Comparison of ENCODE assay signal across 12 mouse cellular contexts in genomic region chr14:120909396-120909795, GRCm38 (mm10). TPM values are rescaled to one million over a fixed set of nuclear protein-coding genes. Genes with fewer than 3 reads are reported as not detected.
DNase-seq lines count a peak whose midpoint lies in the region; ATAC-seq and TF ChIP-seq lines count a peak whose summit lies in the region.
"Had no signal": no experiment of that assay in that cellular context is flagged by ENCODE, and none has a peak within 500 bp of the region (broad histone marks: within the 10 kb centered on the region; RNA-seq: fewer than 3 reads in every experiment).

No protein-coding gene starts in this region.

- no peaks in the 10 kb centered on the region for H3K36me3 ChIP-seq in heart, embryonic 11.5 days (ENCODE audit: control insufficient read depth, insufficient read depth, low read length)
- H3K36me3 ChIP-seq in ES-Bruce4 (ENCODE audit: control insufficient read depth, insufficient read depth, low read length, poor library complexity, severe bottlenecking), result peaks cover 5% of the 10 kb centered on the region; the same call in 1 of the 2 replicates
- H3K36me3 ChIP-seq in hindbrain, embryonic 13.5 days, result no peaks in the 10 kb centered on the region
- H3K36me3 ChIP-seq: forebrain, embryonic 15.5 days; intestine, embryonic 15.5 days; neural tube, embryonic 13.5 days had no signal

- ATAC-seq in heart, embryonic 11.5 days (replicated peaks; ENCODE audit: insufficient number of reproducible peaks, low FRiP score, low TSS enrichment), result no peak
- ATAC-seq in hindbrain, embryonic 13.5 days (ENCODE audit: low FRiP score), result no peak
- ATAC-seq: intestine, embryonic 15.5 days had no signal

- H3K9ac ChIP-seq in heart, embryonic 11.5 days (ENCODE audit: low read depth, low read length), result no peak overlapping the region
- 0 out of 2 replicates have a peak overlapping the region, but pooled peaks have one; percentile 84 for H3K9ac ChIP-seq in ES-Bruce4 (ENCODE audit: low read depth, poor library complexity, severe bottlenecking)
- H3K9ac ChIP-seq in hindbrain, embryonic 13.5 days, result no peak overlapping the region

- peaks cover 9% of the 10 kb centered on the region for H3K4me1 ChIP-seq in heart, embryonic 11.5 days (ENCODE audit: control insufficient read depth, insufficient read depth, low read length)
- peaks cover 2% of the 10 kb centered on the region for H3K4me1 ChIP-seq in ES-Bruce4 (ENCODE audit: control insufficient read depth, insufficient read depth, low read length)
- peaks cover 19% of the 10 kb centered on the region for H3K4me1 ChIP-seq in hindbrain, embryonic 13.5 days (replicated peaks)

- no peak for TF ChIP-seq POLR2A in ES-Bruce4 (IDR thresholded peaks at IDR 0.05; ENCODE audit: insufficient read depth, low read length)

- TF ChIP-seq EP300 in ES-Bruce4 (IDR thresholded peaks at IDR 0.05; ENCODE audit: insufficient read depth, low read depth, low read length), result no peak

- TF ChIP-seq CTCF in ES-Bruce4 (IDR thresholded peaks at IDR 0.05; ENCODE audit: low read depth, low read length), result no peak
- no peak for TF ChIP-seq CTCF in gastrocnemius, adult 2 months (IDR thresholded peaks at IDR 0.05)

- H3K9me3 ChIP-seq in heart, embryonic 11.5 days (replicated peaks; ENCODE audit: control insufficient read depth, low read length), result no peaks in the 10 kb centered on the region
- H3K9me3 ChIP-seq in ES-Bruce4 (replicated peaks; ENCODE audit: control insufficient read depth, insufficient read depth, low read length, poor library complexity, severe bottlenecking), result no peaks in the 10 kb centered on the region
- no peaks in the 10 kb centered on the region for H3K9me3 ChIP-seq in hindbrain, embryonic 13.5 days
- H3K9me3 ChIP-seq: forebrain, embryonic 15.5 days; intestine, embryonic 15.5 days; neural tube, embryonic 13.5 days had no signal

- H3K27me3 ChIP-seq in heart, embryonic 11.5 days (ENCODE audit: control insufficient read depth, insufficient read depth, low read length), result no peaks in the 10 kb centered on the region
- no peaks in the 10 kb centered on the region for H3K27me3 ChIP-seq in ES-Bruce4 (ENCODE audit: control insufficient read depth, insufficient read depth, low read length, poor library complexity, severe bottlenecking)
- H3K27me3 ChIP-seq in hindbrain, embryonic 13.5 days, result no peaks in the 10 kb centered on the region
- H3K27me3 ChIP-seq: forebrain, embryonic 15.5 days; intestine, embryonic 15.5 days; neural tube, embryonic 13.5 days had no signal

- no peak overlapping the region for H3K4me3 ChIP-seq in heart, embryonic 11.5 days (ENCODE audit: low read depth, low read length)
- no peak overlapping the region for H3K4me3 ChIP-seq in ES-Bruce4 (ENCODE audit: low read depth, low read length)
- no peak overlapping the region for H3K4me3 ChIP-seq in gastrocnemius, adult 2 months
- H3K4me3 ChIP-seq in hindbrain, embryonic 13.5 days, result no peak overlapping the region

- DNase-seq in heart, postnatal 10 days, result peak; percentile 31 to 50
- peak; percentile 24 to 33 for DNase-seq in adrenal gland, postnatal 4 days (ENCODE audit: low spot score in 2 of 2)
- peak; percentile 55 to 68 for DNase-seq in kidney, postnatal 25 days
- no peak for DNase-seq in left cerebral cortex, adult 11 months (ENCODE audit: low spot score)
- no peak for DNase-seq in gastrocnemius, adult 2 months
- DNase-seq: embryo, embryonic 11 days had no signal

- H3K4me2 ChIP-seq in heart, embryonic 11.5 days, result no peak overlapping the region
- no peak overlapping the region for H3K4me2 ChIP-seq in hindbrain, embryonic 13.5 days

- intact Hi-C loops in heart, postnatal 10 days (cut with DNase I), result no loop called here
- intact Hi-C loops in gastrocnemius, adult 2 months (cut with DNase I), result no loop called here

- 66% methylated on average over 3 of the region's 3 CpGs for WGBS in heart, embryonic 11.5 days (ENCODE audit: insufficient replicate concordance)
- WGBS in hindbrain, embryonic 13.5 days, result 41% methylated on average over 3 of the region's 3 CpGs

- H3K27ac ChIP-seq in heart, embryonic 11.5 days (ENCODE audit: low read depth, low read length), result no peak overlapping the region
- H3K27ac ChIP-seq in ES-Bruce4 (ENCODE audit: insufficient read depth, low read length), result no peak overlapping the region
- H3K27ac ChIP-seq in gastrocnemius, adult 2 months, result no peak overlapping the region
- no peak overlapping the region for H3K27ac ChIP-seq in hindbrain, embryonic 13.5 days

RNA-seq across cellular contexts. Expression of gene Ipo5, which starts 1.6 kb away (rescaled TPM):
- total RNA-seq in heart, postnatal 10 days (2021), result 100 to 1,000 TPM in 1 of 2 experiments, 10 to 100 TPM in 1; 97.4 to 102 TPM
- 105 and 116 TPM in 2 replicates for polyA plus RNA-seq in heart, embryonic 11.5 days (2014; fragmentation: Nextera tagmentation; extraction: Ambion mirVana)
- 440 and 468 TPM in 2 replicates for polyA plus RNA-seq in ES-Bruce4 (2011; ENCODE audit: insufficient read depth, insufficient read length, low read depth, missing spikeins)
- 100 to 1,000 TPM in 1 of 2 experiments, 10 to 100 TPM in 1; 94.6 to 100 TPM for total RNA-seq in adrenal gland, postnatal 4 days (2021)
- 100 to 1,000 TPM; 111 to 122 TPM for total RNA-seq in gastrocnemius, adult 2 months (2021)
- polyA plus RNA-seq in hindbrain, embryonic 13.5 days (2015; fragmentation: Nextera tagmentation; extraction: Ambion mirVana), result 59.7 and 61.8 TPM in 2 replicates

Comparison
In these comparisons a context has a peak if more than half of its experiments do, and no peak if none do; other contexts are left out.
1. DNase-seq: peak in heart, postnatal 10 days (2 of 2), adrenal gland, postnatal 4 days (2 of 2) and kidney, postnatal 25 days (2 of 2); none in left cerebral cortex, adult 11 months (single experiment) and gastrocnemius, adult 2 months (single experiment).